Mouse (Mus musculus): ENCODE measurements around the gene Scd1. TPM values are rescaled to one million over a fixed set of nuclear protein-coding genes. Genes with fewer than 3 reads are reported as not detected.

Scd1 gene
- polyA plus RNA-seq, 1 experiment from 2014 or later: 4.4 TPM

- ATAC-seq (replicated peaks; ENCODE audit: low FRiP score, low TSS enrichment, low read depth) (no peak), DNase-seq (ENCODE audit: low spot score) (no peak)
- 69% methylated on average over 4 of the region's 4 CpGs for WGBS
- peak overlapping the region; percentile 77 for H3K4me2 ChIP-seq (ENCODE audit: low read length)
- H3K27me3 ChIP-seq (replicated peaks; ENCODE audit: control insufficient read depth, insufficient read depth, low read length): no peaks in the 10 kb centered on the region
- no peaks in the 10 kb centered on the region for H3K9me3 ChIP-seq (ENCODE audit: control insufficient read depth, low read length)
- no peaks in the 10 kb centered on the region for H3K36me3 ChIP-seq (ENCODE audit: control insufficient read depth, insufficient read depth, low read length)
- H3K27ac ChIP-seq (ENCODE audit: low read depth): no peak overlapping the region
- peak overlapping the region; percentile 25 for H3K9ac ChIP-seq (ENCODE audit: low read length)
- 0 out of 2 replicates have a peak, but pooled peaks cover 3% of the 10 kb centered on the region for H3K4me1 ChIP-seq (replicated peaks; ENCODE audit: control insufficient read depth, insufficient read depth, low read length)
- H3K4me3 ChIP-seq (ENCODE audit: low read depth, low read length): peak overlapping the region; percentile 45
Observed at GRCm38 (mm10) chr19:44408595-44408994, 916 bp upstream of the Scd1 start.

DNA sequence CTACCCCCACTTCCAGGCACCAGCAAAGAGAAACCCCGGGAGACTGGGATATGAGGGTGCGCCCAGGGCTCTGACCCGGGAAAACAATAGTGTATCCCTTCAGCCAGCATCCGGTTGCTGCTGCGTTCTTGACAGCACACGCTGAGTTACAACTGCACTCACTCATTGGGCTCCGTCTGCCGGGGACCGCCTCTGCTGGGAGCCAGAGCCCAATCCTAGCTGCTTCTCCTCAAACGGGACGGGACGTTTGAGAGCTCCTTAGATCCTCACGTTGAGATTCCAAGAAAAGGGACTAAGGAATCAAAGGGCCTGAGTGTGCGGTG is 505 bp upstream of the Scd1 start:
- 1% methylated on average over 14 of the region's 14 CpGs for WGBS

DNA sequence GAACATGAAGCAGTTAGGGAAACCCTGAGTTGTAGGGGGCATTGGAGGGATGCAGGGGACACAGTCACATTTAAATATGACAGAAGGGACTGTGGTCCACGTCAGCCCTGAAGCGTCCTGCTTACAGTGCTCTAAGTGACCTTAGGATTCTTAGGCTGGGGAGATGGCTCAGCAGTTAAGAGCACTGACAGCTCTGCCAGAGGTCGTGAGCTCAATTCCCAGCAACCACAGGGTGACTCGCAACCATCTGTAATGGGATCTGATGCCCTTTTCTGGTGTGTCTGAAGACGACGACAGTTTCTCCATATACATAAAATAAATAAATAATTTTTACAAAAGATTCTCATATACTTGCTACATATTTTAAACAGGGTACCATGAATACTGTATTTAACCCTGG is 4.1 kb downstream of the Scd1 start:
- H3K27ac ChIP-seq (ENCODE audit: low read depth): no peak overlapping the region
- ATAC-seq (replicated peaks; ENCODE audit: low FRiP score, low TSS enrichment, low read depth) (no peak), DNase-seq (ENCODE audit: low spot score) (no peak)
- WGBS: 84% methylated on average over 6 of the region's 6 CpGs
- H3K36me3 ChIP-seq (ENCODE audit: control insufficient read depth, insufficient read depth, low read length): 0 out of 2 replicates have a peak, but pooled peaks cover 6% of the 10 kb centered on the region
- H3K4me3 ChIP-seq (ENCODE audit: low read depth, low read length): no peak overlapping the region
- no peaks in the 10 kb centered on the region for H3K27me3 ChIP-seq (replicated peaks; ENCODE audit: control insufficient read depth, insufficient read depth, low read length)
- no peak overlapping the region for H3K9ac ChIP-seq (ENCODE audit: low read length)
- no peak overlapping the region for H3K4me2 ChIP-seq (ENCODE audit: low read length)
- H3K4me1 ChIP-seq (replicated peaks; ENCODE audit: control insufficient read depth, insufficient read depth, low read length): 0 out of 2 replicates have a peak, but pooled peaks cover 3% of the 10 kb centered on the region
- H3K9me3 ChIP-seq (ENCODE audit: control insufficient read depth, low read length): no peaks in the 10 kb centered on the region

More for the DNA sequence above, 505 bp upstream of the Scd1 start:
- H3K27ac ChIP-seq (ENCODE audit: low read depth): peak overlapping the region; percentile 60; the same call in 1 of the 2 replicates
- no peaks in the 10 kb centered on the region for H3K27me3 ChIP-seq (replicated peaks; ENCODE audit: control insufficient read depth, insufficient read depth, low read length)
- no peaks in the 10 kb centered on the region for H3K9me3 ChIP-seq (ENCODE audit: control insufficient read depth, low read length)
- 0 out of 2 replicates have a peak, but pooled peaks cover 3% of the 10 kb centered on the region for H3K4me1 ChIP-seq (replicated peaks; ENCODE audit: control insufficient read depth, insufficient read depth, low read length)
- peak overlapping the region; percentile 45 for H3K4me3 ChIP-seq (ENCODE audit: low read depth, low read length)
- no peaks in the 10 kb centered on the region for H3K36me3 ChIP-seq (ENCODE audit: control insufficient read depth, insufficient read depth, low read length)
- peak; percentile 78 for DNase-seq (ENCODE audit: low spot score)
- ATAC-seq (replicated peaks; ENCODE audit: low FRiP score, low TSS enrichment, low read depth): peak; percentile 77; the same call in 1 of the 2 replicates
- H3K9ac ChIP-seq (ENCODE audit: low read length): peak overlapping the region; percentile 25
- peak overlapping the region; percentile 77 for H3K4me2 ChIP-seq (ENCODE audit: low read length)

DNA sequence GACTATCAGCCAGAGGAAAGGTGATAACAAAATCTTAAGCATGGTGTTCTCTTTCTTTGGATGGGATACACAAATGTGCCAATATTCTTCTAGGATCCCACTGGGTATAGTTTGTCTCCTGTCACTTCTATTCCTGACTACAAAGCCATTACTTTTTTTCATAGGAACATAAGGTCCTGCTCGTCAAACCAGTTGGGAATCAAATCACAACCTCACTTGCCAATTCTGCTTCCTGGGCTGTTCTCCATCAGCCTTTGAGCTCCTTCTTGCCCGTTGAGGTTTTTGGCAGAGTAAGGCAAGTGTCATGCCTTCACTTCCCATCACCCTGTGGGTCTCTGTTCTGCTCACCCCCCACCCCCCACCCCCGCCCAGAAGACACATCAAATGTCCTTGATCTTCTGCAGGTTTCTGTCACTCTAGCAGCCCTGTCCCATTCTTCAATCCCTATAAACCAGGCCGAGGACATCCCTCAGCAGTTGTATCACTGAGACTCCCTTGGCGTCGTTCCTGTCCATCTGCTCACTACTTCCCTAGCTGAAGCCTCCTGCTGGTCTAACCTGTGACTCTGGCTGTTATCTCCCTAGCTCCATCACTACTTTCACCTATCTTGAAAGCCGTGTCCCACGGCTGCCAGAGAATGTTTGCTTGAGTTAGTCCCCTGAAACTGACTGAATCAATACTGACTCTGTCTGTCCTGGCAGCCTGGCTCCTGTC is 7.0 kb downstream of the Scd1 start:
- no peak overlapping the region for H3K4me2 ChIP-seq (ENCODE audit: low read length)
- WGBS: 77% methylated on average over 8 of the region's 8 CpGs
- H3K27me3 ChIP-seq (replicated peaks; ENCODE audit: control insufficient read depth, insufficient read depth, low read length): no peaks in the 10 kb centered on the region
- no peak for DNase-seq (ENCODE audit: low spot score)
- no peak overlapping the region for H3K4me3 ChIP-seq (ENCODE audit: low read depth, low read length)
- H3K9me3 ChIP-seq (ENCODE audit: control insufficient read depth, low read length): no peaks in the 10 kb centered on the region
- H3K27ac ChIP-seq (ENCODE audit: low read depth): no peak overlapping the region
- H3K4me1 ChIP-seq (replicated peaks; ENCODE audit: control insufficient read depth, insufficient read depth, low read length): no peaks in the 10 kb centered on the region
- 0 out of 2 replicates have a peak, but pooled peaks cover 6% of the 10 kb centered on the region for H3K36me3 ChIP-seq (ENCODE audit: control insufficient read depth, insufficient read depth, low read length)
- no peak overlapping the region for H3K9ac ChIP-seq (ENCODE audit: low read length)
- no peak for ATAC-seq (replicated peaks; ENCODE audit: low FRiP score, low TSS enrichment, low read depth)

- H3K36me3 ChIP-seq (ENCODE audit: control insufficient read depth, insufficient read depth, low read length): 0 out of 2 replicates have a peak, but pooled peaks cover 6% of the 10 kb centered on the region
- DNase-seq (ENCODE audit: low spot score) (no peak), ATAC-seq (replicated peaks; ENCODE audit: low FRiP score, low TSS enrichment, low read depth) (no peak)
- no peak overlapping the region for H3K4me2 ChIP-seq (ENCODE audit: low read length)
- no peaks in the 10 kb centered on the region for H3K9me3 ChIP-seq (ENCODE audit: control insufficient read depth, low read length)
- H3K27ac ChIP-seq (ENCODE audit: low read depth): no peak overlapping the region
- H3K9ac ChIP-seq (ENCODE audit: low read length): no peak overlapping the region
- no peaks in the 10 kb centered on the region for H3K4me1 ChIP-seq (replicated peaks; ENCODE audit: control insufficient read depth, insufficient read depth, low read length)
- 91% methylated on average over 18 of the region's 18 CpGs for WGBS
- no peak overlapping the region for H3K4me3 ChIP-seq (ENCODE audit: low read depth, low read length)
- no peaks in the 10 kb centered on the region for H3K27me3 ChIP-seq (replicated peaks; ENCODE audit: control insufficient read depth, insufficient read depth, low read length)
Observed at GRCm38 (mm10) chr19:44400076-44400475, 7.6 kb downstream of the Scd1 start.

- Histone ChIP-seq H3K4me2 (ENCODE audit: low read length) (no peak overlapping the region), H3K9ac (ENCODE audit: low read length) (no peak overlapping the region), H3K4me1 (replicated peaks; ENCODE audit: control insufficient read depth, insufficient read depth, low read length) (no peaks in the 10 kb centered on the region), H3K27me3 (replicated peaks; ENCODE audit: control insufficient read depth, insufficient read depth, low read length) (no peaks in the 10 kb centered on the region), H3K9me3 (ENCODE audit: control insufficient read depth, low read length) (no peaks in the 10 kb centered on the region), H3K36me3 (ENCODE audit: control insufficient read depth, insufficient read depth, low read length) (0 out of 2 replicates have a peak, but pooled peaks cover 6% of the 10 kb centered on the region), H3K4me3 (ENCODE audit: low read depth, low read length) (no peak overlapping the region), H3K27ac (ENCODE audit: low read depth) (no peak overlapping the region)
- ATAC-seq (replicated peaks; ENCODE audit: low FRiP score, low TSS enrichment, low read depth): no peak
- 85% methylated on average over 5 of the region's 5 CpGs for WGBS
- no peak for DNase-seq (ENCODE audit: low spot score)
Observed at GRCm38 (mm10) chr19:44396742-44397141, 10.9 kb downstream of the Scd1 start.

DNA sequence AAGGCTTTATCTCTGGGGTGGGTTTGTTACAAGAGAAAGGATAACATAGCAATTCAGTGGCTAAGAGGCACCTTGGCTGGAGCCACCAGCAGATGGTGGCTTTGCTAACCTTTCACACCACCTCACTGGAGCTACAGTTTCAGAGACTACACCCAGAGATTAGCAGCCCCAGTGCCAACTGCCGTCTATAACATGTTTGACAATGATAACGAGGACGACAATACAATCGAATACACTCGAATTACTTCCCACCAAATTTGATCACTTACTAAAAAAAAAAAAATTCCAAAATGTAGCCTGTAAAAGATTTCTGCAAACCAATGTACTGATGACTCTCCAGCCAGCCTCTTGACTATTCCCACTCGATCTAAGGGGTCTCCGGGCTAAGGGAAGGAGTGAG is 12.7 kb downstream of the Scd1 start:
- Histone ChIP-seq H3K9me3 (ENCODE audit: control insufficient read depth, low read length) (no peaks in the 10 kb centered on the region), H3K27me3 (replicated peaks; ENCODE audit: control insufficient read depth, insufficient read depth, low read length) (no peaks in the 10 kb centered on the region), H3K4me3 (ENCODE audit: low read depth, low read length) (no peak overlapping the region), H3K4me2 (ENCODE audit: low read length) (no peak overlapping the region), H3K36me3 (ENCODE audit: control insufficient read depth, insufficient read depth, low read length) (0 out of 2 replicates have a peak, but pooled peaks cover 6% of the 10 kb centered on the region), H3K27ac (ENCODE audit: low read depth) (no peak overlapping the region), H3K9ac (ENCODE audit: low read length) (no peak overlapping the region), H3K4me1 (replicated peaks; ENCODE audit: control insufficient read depth, insufficient read depth, low read length) (no peaks in the 10 kb centered on the region)
- no peak for ATAC-seq (replicated peaks; ENCODE audit: low FRiP score, low TSS enrichment, low read depth)
- 84% methylated on average over 7 of the region's 7 CpGs for WGBS
- no peak for DNase-seq (ENCODE audit: low spot score)

DNA sequence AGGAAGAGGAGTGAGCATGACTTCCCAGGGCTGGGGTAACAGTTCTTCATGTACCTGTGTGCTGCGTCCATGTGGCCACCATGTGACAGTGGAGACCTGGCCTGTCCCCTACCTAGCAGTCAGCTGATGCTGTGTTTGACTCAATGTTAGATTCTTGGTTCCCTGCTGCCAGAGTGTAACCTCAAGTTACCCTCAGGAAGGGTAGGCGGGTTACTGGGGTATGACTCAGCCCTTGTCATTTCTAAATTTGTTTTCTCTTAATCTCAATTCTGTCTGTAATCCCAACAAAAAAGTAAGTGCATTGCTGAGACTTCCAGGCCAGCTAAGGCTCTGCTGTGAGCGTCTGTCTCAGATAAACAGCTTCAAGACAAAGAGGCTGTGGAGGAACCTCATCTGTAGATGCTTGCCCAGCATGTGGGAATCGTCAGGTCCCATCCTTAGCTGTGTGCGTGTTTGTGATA is 13.7 kb downstream of the Scd1 start:
- H3K27ac ChIP-seq (ENCODE audit: low read depth): no peak overlapping the region
- peaks cover 5% of the 10 kb centered on the region; the same call in 1 of the 2 replicates for H3K4me1 ChIP-seq (replicated peaks; ENCODE audit: control insufficient read depth, insufficient read depth, low read length)
- no peak overlapping the region for H3K4me3 ChIP-seq (ENCODE audit: low read depth, low read length)
- no peak overlapping the region for H3K4me2 ChIP-seq (ENCODE audit: low read length)
- DNase-seq (ENCODE audit: low spot score): no peak
- H3K36me3 ChIP-seq (ENCODE audit: control insufficient read depth, insufficient read depth, low read length): no peaks in the 10 kb centered on the region
- ATAC-seq (replicated peaks; ENCODE audit: low FRiP score, low TSS enrichment, low read depth): no peak
- no peaks in the 10 kb centered on the region for H3K9me3 ChIP-seq (ENCODE audit: control insufficient read depth, low read length)
- H3K27me3 ChIP-seq (replicated peaks; ENCODE audit: control insufficient read depth, insufficient read depth, low read length): no peaks in the 10 kb centered on the region
- WGBS: 72% methylated on average over 5 of the region's 5 CpGs
- H3K9ac ChIP-seq (ENCODE audit: low read length): no peak overlapping the region
